Mouse (Mus musculus) urinary bladder, postnatal 10 days (tissue): ENCODE measurements around the gene Ccdc87.
"Not testable (repeated sequence)": the region's sequence is repeated elsewhere in the genome, so short reads cannot be mapped to it uniquely, and the experiment has no call there.

Experiments used
- DNase-seq: peaks from one replicate; pipeline ENCODE4 v3.0.0; 2022; ENCODE audit warnings: low spot score

The Ccdc87 gene

GRCm38 (mm10) chr19:4838526-4839140, 533 bp upstream of the Ccdc87 start:
- DNase-seq: no peak

- DNase-seq: no peak
These were observed 1.7 kb downstream of the Ccdc87 start for GRCm38 (mm10) chr19:4840848-4841247.

DNA sequence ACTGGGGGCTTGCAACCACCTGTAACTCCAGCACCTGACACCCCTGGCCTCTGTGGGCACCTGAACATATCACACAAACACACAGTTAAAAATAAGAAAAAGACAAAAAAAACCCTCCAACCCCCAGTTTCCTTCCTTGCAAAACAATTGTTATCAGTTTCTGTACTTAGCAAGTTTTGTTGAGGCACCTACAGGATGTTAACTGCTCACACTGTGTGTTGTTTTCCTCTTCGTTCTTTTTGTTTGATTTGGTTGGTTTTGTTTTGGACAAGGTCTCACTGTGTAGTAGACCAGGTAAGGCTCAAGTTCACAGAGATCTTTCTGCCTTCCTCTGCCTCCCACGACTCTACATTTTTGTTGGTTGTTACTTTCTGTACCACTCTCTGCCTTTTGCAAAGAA, 3.4 kb downstream of the Ccdc87 start:
- no peak for DNase-seq

DNA sequence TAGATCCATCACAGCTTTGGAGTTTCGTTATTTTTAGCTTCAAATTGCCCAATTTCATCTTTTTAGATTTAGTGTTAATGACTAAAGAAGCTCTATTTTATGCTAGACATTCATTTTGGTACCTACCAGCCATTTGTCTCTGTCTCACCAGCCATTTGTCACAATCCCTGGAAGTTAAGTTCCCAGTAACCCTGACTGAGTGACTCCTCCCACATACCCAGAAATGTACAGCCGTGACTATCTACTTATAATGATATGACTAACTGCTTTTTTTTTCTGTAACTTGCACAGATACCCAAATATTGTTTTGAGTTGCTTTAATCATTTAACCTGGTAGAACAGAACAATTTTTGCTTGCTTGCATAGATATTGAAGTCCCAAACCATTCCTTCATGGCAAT, 6.7 kb downstream of the Ccdc87 start:
- DNase-seq: no peak

DNA sequence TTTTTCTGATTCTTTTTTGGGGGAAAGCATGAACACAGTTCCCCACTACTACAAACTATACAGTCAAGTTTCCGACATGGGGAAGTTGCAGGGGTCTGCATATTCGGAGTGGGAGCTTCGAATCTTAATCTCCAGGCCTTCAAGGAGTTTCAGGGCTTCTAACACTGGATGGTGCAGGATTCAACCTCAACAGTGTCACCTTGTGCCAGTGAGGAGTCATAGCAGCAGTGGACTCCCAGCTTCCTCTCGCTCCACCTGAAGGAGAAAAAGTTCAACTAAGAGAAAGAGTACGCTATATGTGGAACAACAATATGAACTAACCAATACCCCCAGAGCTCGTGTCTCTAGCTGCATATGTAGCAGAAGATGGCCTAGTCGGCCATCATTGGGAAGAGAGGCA, 8.3 kb downstream of the Ccdc87 start:
- no peak for DNase-seq

- DNase-seq: no peak
These were observed 10.6 kb downstream of the Ccdc87 start for GRCm38 (mm10) chr19:4849800-4850199.

GRCm38 (mm10) chr19:4850281-4850680, 11.1 kb downstream of the Ccdc87 start:
- DNase-seq: no peak

- peak; percentile 51 for DNase-seq
These were observed 15.6 kb downstream of the Ccdc87 start, which contains the start of gene Ctsf for GRCm38 (mm10) chr19:4854552-4855469. Gene Ctsf (plus strand): TSS chr19:4855130.

- no peak for DNase-seq
These were observed 16.3 kb downstream of the Ccdc87 start for GRCm38 (mm10) chr19:4855470-4855820.

DNA sequence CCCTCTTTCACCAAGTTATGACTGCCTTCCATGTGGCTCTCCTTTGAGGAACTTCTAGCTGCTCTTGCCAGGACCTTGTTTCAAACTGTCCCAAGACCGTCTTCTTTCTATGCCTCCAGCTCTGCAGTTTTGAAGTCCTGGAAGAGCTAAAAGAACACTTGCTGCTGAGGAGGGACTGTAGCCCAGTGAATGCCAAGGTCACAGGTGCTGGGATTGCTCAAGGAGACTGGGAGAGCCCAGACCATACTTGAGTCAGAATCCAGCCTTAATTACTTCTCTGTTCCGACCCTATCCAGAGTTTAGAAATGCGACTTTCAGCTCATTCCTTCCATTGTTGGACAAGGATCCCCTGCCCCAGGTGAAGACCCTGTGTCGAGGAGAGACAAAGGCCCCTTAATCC, 16.8 kb downstream of the Ccdc87 start:
- no peak for DNase-seq

- DNase-seq: no peak
These were observed 19.9 kb downstream of the Ccdc87 start for GRCm38 (mm10) chr19:4859081-4859480.

GRCm38 (mm10) chr19:4863048-4863447, 23.9 kb downstream of the Ccdc87 start:
- no peak for DNase-seq

DNA sequence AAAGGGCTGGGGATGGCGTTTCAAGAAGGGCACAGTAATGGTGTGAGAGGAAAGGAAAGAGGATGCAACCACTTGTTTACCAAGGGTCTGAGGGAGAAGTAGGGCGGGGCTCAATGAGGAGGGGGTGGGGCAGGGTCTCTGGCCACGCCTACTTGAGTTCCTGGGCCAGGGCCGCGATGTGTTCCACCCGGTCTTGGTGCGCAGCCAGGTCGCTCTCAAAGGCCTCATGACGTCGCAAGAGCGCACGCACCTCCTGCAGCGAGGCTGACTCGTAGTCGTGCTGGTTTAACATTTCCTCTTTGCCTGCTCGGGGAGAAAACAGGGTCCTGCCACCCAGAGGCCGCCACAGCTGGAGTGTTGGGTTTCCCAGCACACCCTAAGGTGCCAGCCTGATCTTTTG, 26.0 kb downstream of the Ccdc87 start:
- DNase-seq: no peak

DNA sequence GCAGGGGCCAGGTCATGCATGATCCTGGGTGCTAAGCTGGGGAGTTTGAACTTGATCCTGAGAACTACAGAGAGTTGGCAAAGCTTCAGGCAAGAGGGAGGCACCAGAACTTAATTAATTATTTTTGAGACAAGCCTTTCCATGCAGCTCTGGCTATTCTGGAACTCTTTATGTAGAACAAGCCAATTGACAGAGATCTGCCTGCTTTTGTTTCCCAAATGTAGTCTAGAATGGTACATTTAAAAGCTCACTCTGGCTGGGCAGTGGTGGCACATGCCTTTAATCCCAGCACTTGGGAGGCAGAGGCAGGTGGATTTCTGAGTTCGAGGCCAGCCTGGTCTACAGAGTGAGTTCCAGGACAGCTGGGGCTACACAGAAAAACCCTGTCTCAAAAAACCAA, 35.4 kb downstream of the Ccdc87 start:
- DNase-seq: not testable (repeated sequence)

DNA sequence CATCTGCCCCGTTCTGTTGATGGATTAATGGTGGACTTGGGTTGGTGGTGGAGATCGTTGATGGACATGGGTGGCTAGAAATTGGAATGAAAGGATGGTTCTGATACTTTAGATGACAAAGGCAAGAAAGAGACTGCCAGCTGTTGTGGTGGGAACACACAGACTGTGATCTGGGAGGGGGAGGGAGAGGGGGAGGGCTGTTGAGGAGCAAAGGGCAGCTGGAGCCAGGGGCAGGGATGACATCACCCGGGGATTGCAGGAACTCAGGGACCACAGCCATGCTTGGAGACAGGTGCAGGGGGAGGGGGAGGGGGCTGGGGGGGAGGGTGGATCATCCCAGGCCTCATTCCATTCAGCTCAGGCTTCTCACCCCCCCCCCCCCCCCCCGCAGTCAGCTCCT, 37.1 kb downstream of the Ccdc87 start:
- DNase-seq: no peak

DNA sequence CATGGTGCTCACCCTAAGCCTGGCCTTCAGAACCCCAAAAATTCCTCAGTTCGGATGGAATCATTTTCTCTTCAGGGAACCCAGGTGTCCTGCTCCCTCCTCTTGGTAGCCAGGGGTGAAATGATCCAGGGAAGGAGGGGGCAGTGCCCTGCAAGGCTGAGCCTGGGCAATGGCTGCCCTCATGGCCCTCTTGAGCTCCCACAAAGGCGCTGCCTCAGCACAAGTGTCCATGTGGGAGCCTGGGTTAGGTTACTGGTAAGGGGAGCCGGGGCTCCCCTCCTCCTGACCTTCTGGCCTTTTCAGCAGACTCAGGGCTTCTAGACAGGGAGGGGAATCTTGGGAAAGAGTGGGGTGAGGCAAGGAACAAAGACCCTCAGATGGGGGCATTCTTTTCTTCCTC, 37.6 kb downstream of the Ccdc87 start:
- DNase-seq: no peak

- no peak for DNase-seq
These were observed 38.6 kb downstream of the Ccdc87 start, which contains the start of gene Actn3 for GRCm38 (mm10) chr19:4877785-4878184. Gene Actn3 (minus strand): TSS chr19:4877909.

- DNase-seq: peak; percentile 88
These were observed 39.5 kb downstream of the Ccdc87 start, which contains the start of gene Zdhhc24 for GRCm38 (mm10) chr19:4878405-4879323. Gene Zdhhc24 (plus strand): TSS chr19:4878668.

DNA sequence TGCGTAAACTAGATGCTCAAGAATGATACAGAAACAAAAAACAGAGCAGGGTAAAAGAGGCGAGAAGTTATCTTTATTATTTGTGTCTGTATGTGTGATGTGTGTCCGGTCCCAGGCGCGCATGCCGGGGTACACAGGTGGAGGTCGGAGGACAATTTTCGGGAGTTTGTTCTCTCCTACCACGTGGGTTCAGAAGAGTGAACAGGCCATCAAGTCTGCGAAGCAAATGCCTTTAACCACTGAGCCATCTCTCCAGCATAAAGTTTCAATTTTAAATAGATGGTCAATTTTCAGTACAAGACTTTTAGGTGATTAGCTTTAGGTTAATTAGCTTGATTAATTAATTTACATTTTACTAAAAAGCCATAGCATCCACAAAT, 40.1 kb downstream of the Ccdc87 start:
- DNase-seq: no peak

DNA sequence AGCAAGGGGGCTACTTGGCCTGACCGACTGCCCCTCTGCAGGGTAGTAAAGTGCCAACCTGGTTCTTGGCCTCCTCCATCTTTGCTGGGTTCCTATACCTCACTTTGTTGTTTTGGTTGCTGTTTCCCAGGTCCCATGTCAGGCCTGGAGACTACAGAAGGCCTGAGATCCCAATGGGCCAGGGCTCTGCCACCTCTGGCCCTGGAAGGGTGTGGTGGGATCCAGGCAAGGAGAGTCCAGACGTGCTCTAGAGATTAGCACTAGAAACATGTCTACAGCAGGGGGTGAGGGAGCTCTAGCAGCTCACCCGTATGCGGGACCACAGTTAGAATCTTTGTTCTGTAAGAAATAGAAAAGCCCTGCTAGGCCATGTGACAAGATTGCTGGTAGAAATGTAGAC, 44.8 kb downstream of the Ccdc87 start:
- DNase-seq: no peak

- no peak for DNase-seq
These were observed 50.6 kb downstream of the Ccdc87 start for GRCm38 (mm10) chr19:4889791-4890190.

- no peak for DNase-seq
These were observed 52.6 kb downstream of the Ccdc87 start for GRCm38 (mm10) chr19:4891798-4892197.
